Mouse (Mus musculus) neural tube, embryonic 13.5 days (tissue): Measurements from ENCODE around the gene Syne2. TPM values are rescaled to one million over a fixed set of nuclear protein-coding genes. Genes with fewer than 3 reads are reported as not detected.

Experiments
- ATAC-seq: fragments of 200-750 bp; cut with Nextera tagmentation; 2 replicates; pipeline ENCODE4 v1.8.0; 2017; ENCODE audit warnings: low read depth, mild to moderate bottlenecking, moderate TSS enrichment, moderate library complexity
- H3K27ac ChIP-seq: fragments of 300-500 bp; sonication (generic); replicated peaks from 2 replicates; pipeline ENCODE4 v1.5.1; 2015; ENCODE audit warnings: moderate library complexity, mild to moderate bottlenecking, inconsistent platforms
- H3K27me3 ChIP-seq: fragments of 300-500 bp; sonication (generic); 2 replicates; pipeline ENCODE4 v1.6.1; 2015; ENCODE audit warnings: mild to moderate bottlenecking, inconsistent platforms
- H3K36me3 ChIP-seq: fragments of 300-500 bp; sonication (generic); 2 replicates; pipeline ENCODE4 v1.6.1; 2015; ENCODE audit warnings: mild to moderate bottlenecking, inconsistent platforms
- H3K4me1 ChIP-seq: fragments of 300-500 bp; sonication (generic); replicated peaks from 2 replicates; pipeline ENCODE4 v1.6.1; 2015; ENCODE audit warnings: inconsistent platforms
- H3K4me2 ChIP-seq: fragments of 300-500 bp; sonication (generic); 2 replicates; pipeline ENCODE4 v1.6.1; 2015; ENCODE audit warnings: inconsistent platforms, mild to moderate bottlenecking, moderate library complexity
- H3K4me3 ChIP-seq: fragments of 300-500 bp; sonication (generic); 2 replicates; pipeline ENCODE4 v1.5.1; 2015; ENCODE audit warnings: mild to moderate bottlenecking, inconsistent platforms
- H3K9ac ChIP-seq: fragments of 300-500 bp; sonication (generic); 2 replicates; pipeline ENCODE4 v1.6.1; 2015; ENCODE audit warnings: moderate library complexity, mild to moderate bottlenecking, inconsistent platforms
- H3K9me3 ChIP-seq: fragments of 300-500 bp; sonication (generic); 2 replicates; pipeline ENCODE4 v1.6.1; 2016; ENCODE audit warnings: inconsistent platforms
- whole genome bisulfite sequencing: fragments of 180-500 bp; shearing (Covaris S2); methylation state at CpG from one replicate; pipeline ENCODE4 v1.1.7; 2015; 5-methylcytosine and 5-hydroxymethylcytosine counted together
- polyA plus RNA-seq: library from polyadenylated mRNA; unstranded; fragments of >200 nt; fragmentation: Nextera tagmentation; extraction: Ambion mirVana; gene quantifications from 2 replicates; pipeline ENCODE4 v1.2.1, GENCODE M21; 2015

The Syne2 gene
- polyA plus RNA-seq, 1 experiment from 2014 or later = 48.5 TPM

GRCm38 (mm10) chr12:76042301-76042700, 224.4 kb downstream of the Syne2 start:
- H3K36me3 ChIP-seq = peaks cover 70% of the 10 kb centered on the region
- H3K9ac ChIP-seq = no peak overlapping the region
- H3K4me3 ChIP-seq = no peak overlapping the region
- ATAC-seq = no peak
- H3K27me3 ChIP-seq = no peaks in the 10 kb centered on the region
- H3K4me2 ChIP-seq = no peak overlapping the region
- H3K4me1 ChIP-seq = no peaks in the 10 kb centered on the region
- H3K9me3 ChIP-seq = no peaks in the 10 kb centered on the region
- WGBS = 94% methylated on average over 8 of the region's 8 CpGs
- no peak overlapping the region for H3K27ac ChIP-seq

- no peak overlapping the region for H3K9ac ChIP-seq
These were observed 228.6 kb downstream of the Syne2 start for GRCm38 (mm10) chr12:76046561-76046960.

GRCm38 (mm10) chr12:76047921-76048320, 230.0 kb downstream of the Syne2 start:
- H3K27me3 ChIP-seq = no peaks in the 10 kb centered on the region
- H3K9me3 ChIP-seq = no peaks in the 10 kb centered on the region
- WGBS = 77% methylated on average over 3 of the region's 3 CpGs
- H3K9ac ChIP-seq = no peak overlapping the region
- H3K4me2 ChIP-seq = no peak overlapping the region
- H3K4me3 ChIP-seq = no peak overlapping the region
- 0 out of 2 replicates have a peak, but pooled peaks cover 3% of the 10 kb centered on the region for H3K4me1 ChIP-seq
- no peak overlapping the region for H3K27ac ChIP-seq
- peaks cover 51% of the 10 kb centered on the region for H3K36me3 ChIP-seq
- ATAC-seq = no peak

More at GRCm38 (mm10) chr12:76046561-76046960, 228.6 kb downstream of the Syne2 start:
- Histone ChIP-seq H3K4me3 (no peak overlapping the region), H3K27me3 (no peaks in the 10 kb centered on the region), H3K4me1 (0 out of 2 replicates have a peak, but pooled peaks cover 3% of the 10 kb centered on the region), H3K4me2 (no peak overlapping the region), H3K9me3 (no peaks in the 10 kb centered on the region), H3K36me3 (peaks cover 51% of the 10 kb centered on the region), H3K27ac (no peak overlapping the region)
- WGBS = 92% methylated on average over 6 of the region's 6 CpGs
- ATAC-seq = no peak

- Histone ChIP-seq H3K27ac (peak overlapping the region; percentile 10; the same call in 1 of the 2 replicates), H3K36me3 (peaks cover 48% of the 10 kb centered on the region), H3K4me1 (0 out of 2 replicates have a peak, but pooled peaks cover 3% of the 10 kb centered on the region), H3K9me3 (no peaks in the 10 kb centered on the region), H3K9ac (no peak overlapping the region), H3K27me3 (no peaks in the 10 kb centered on the region), H3K4me3 (no peak overlapping the region), H3K4me2 (peak overlapping the region; percentile 10; the same call in 1 of the 2 replicates)
- WGBS = 77% methylated on average over 8 of the region's 8 CpGs
- no peak for ATAC-seq
These were observed 230.7 kb downstream of the Syne2 start for GRCm38 (mm10) chr12:76048672-76049071.

GRCm38 (mm10) chr12:76049343-76049742, 231.4 kb downstream of the Syne2 start:
- H3K27ac ChIP-seq = no peak overlapping the region
- no peaks in the 10 kb centered on the region for H3K27me3 ChIP-seq
- no peak overlapping the region for H3K9ac ChIP-seq
- peak overlapping the region; percentile 10; the same call in 1 of the 2 replicates for H3K4me2 ChIP-seq
- ATAC-seq = no peak
- H3K4me1 ChIP-seq = 0 out of 2 replicates have a peak, but pooled peaks cover 3% of the 10 kb centered on the region
- peaks cover 42% of the 10 kb centered on the region for H3K36me3 ChIP-seq
- H3K4me3 ChIP-seq = no peak overlapping the region
- no peaks in the 10 kb centered on the region for H3K9me3 ChIP-seq
- 76% methylated on average over 5 of the region's 5 CpGs for WGBS

GRCm38 (mm10) chr12:76051879-76052278, 233.9 kb downstream of the Syne2 start:
- Histone ChIP-seq H3K4me2 (no peak overlapping the region), H3K4me1 (0 out of 2 replicates have a peak, but pooled peaks cover 3% of the 10 kb centered on the region), H3K4me3 (no peak overlapping the region), H3K27me3 (no peaks in the 10 kb centered on the region), H3K9me3 (no peaks in the 10 kb centered on the region), H3K27ac (no peak overlapping the region), H3K36me3 (peaks cover 55% of the 10 kb centered on the region), H3K9ac (no peak overlapping the region)
- ATAC-seq = no peak
- WGBS = 91% methylated on average over 9 of the region's 9 CpGs

GRCm38 (mm10) chr12:76054653-76055052, 236.7 kb downstream of the Syne2 start:
- no peak overlapping the region for H3K4me2 ChIP-seq
- H3K9me3 ChIP-seq = no peaks in the 10 kb centered on the region
- H3K27me3 ChIP-seq = no peaks in the 10 kb centered on the region
- no peak overlapping the region for H3K9ac ChIP-seq
- no peak overlapping the region for H3K27ac ChIP-seq
- H3K36me3 ChIP-seq = peaks cover 74% of the 10 kb centered on the region
- no peaks in the 10 kb centered on the region for H3K4me1 ChIP-seq
- no peak overlapping the region for H3K4me3 ChIP-seq
- 94% methylated on average over 9 of the region's 9 CpGs for WGBS
- ATAC-seq = no peak

GRCm38 (mm10) chr12:76063001-76063400, 245.1 kb downstream of the Syne2 start:
- no peaks in the 10 kb centered on the region for H3K27me3 ChIP-seq
- H3K9ac ChIP-seq = no peak overlapping the region
- H3K36me3 ChIP-seq = peaks cover 90% of the 10 kb centered on the region
- H3K4me2 ChIP-seq = no peak overlapping the region
- no peaks in the 10 kb centered on the region for H3K4me1 ChIP-seq
- no peak overlapping the region for H3K27ac ChIP-seq
- no peak overlapping the region for H3K4me3 ChIP-seq
- no peak for ATAC-seq
- H3K9me3 ChIP-seq = no peaks in the 10 kb centered on the region
- 95% methylated on average over 4 of the region's 4 CpGs for WGBS

GRCm38 (mm10) chr12:76070386-76070785, 252.5 kb downstream of the Syne2 start:
- no peak for ATAC-seq
- 86% methylated on average over 5 of the region's 5 CpGs for WGBS
- no peaks in the 10 kb centered on the region for H3K27me3 ChIP-seq

GRCm38 (mm10) chr12:76071935-76072849, 254.3 kb downstream of the Syne2 start:
- peak overlapping the region; percentile 33 for H3K4me2 ChIP-seq
- WGBS = 10% methylated on average over 19 of the region's 19 CpGs
- H3K4me1 ChIP-seq = peaks cover 17% of the 10 kb centered on the region
- no peaks in the 10 kb centered on the region for H3K27me3 ChIP-seq
- no peaks in the 10 kb centered on the region for H3K9me3 ChIP-seq
- H3K9ac ChIP-seq = no peak overlapping the region
- H3K27ac ChIP-seq = 0 out of 2 replicates have a peak overlapping the region, but pooled peaks have one; percentile 42
- no peak for ATAC-seq
- H3K4me3 ChIP-seq = peak overlapping the region; percentile 8; the same call in 1 of the 2 replicates
- peaks cover 20% of the 10 kb centered on the region for H3K36me3 ChIP-seq

More at GRCm38 (mm10) chr12:76070386-76070785, 252.5 kb downstream of the Syne2 start:
- Histone ChIP-seq H3K36me3 (peaks cover 30% of the 10 kb centered on the region), H3K9me3 (no peaks in the 10 kb centered on the region), H3K27ac (no peak overlapping the region), H3K4me3 (no peak overlapping the region), H3K4me2 (no peak overlapping the region), H3K4me1 (peaks cover 17% of the 10 kb centered on the region), H3K9ac (no peak overlapping the region)

GRCm38 (mm10) chr12:76073066-76073826, 255.3 kb downstream of the Syne2 start:
- H3K4me2 ChIP-seq = peak overlapping the region; percentile 24
- no peak overlapping the region for H3K9ac ChIP-seq
- WGBS = 10% methylated on average over 13 of the region's 13 CpGs
- peaks cover 17% of the 10 kb centered on the region for H3K4me1 ChIP-seq
- H3K9me3 ChIP-seq = no peaks in the 10 kb centered on the region
- no peaks in the 10 kb centered on the region for H3K27me3 ChIP-seq
- H3K36me3 ChIP-seq = peaks cover 14% of the 10 kb centered on the region
- H3K27ac ChIP-seq = no peak overlapping the region
- no peak overlapping the region for H3K4me3 ChIP-seq
- no peak for ATAC-seq

- no peak overlapping the region for H3K4me2 ChIP-seq
- H3K27me3 ChIP-seq = no peaks in the 10 kb centered on the region
- peaks cover 17% of the 10 kb centered on the region for H3K4me1 ChIP-seq
- no peak overlapping the region for H3K9ac ChIP-seq
- H3K9me3 ChIP-seq = no peaks in the 10 kb centered on the region
- H3K36me3 ChIP-seq = peaks cover 21% of the 10 kb centered on the region
- H3K4me3 ChIP-seq = no peak overlapping the region
- H3K27ac ChIP-seq = no peak overlapping the region
- no peak for ATAC-seq
- 23% methylated on average over 7 of the region's 7 CpGs for WGBS
These were observed 256.0 kb downstream of the Syne2 start for GRCm38 (mm10) chr12:76073981-76074380.
